Mouse (Mus musculus) liver, embryonic 11.5 days (tissue): ENCODE data around the gene Col4a2. TPM values are rescaled to one million over a fixed set of nuclear protein-coding genes. Genes with fewer than 3 reads are reported as not detected.

Experiments
- ATAC-seq: fragments of 200-750 bp; cut with Nextera tagmentation; replicated peaks from 2 replicates; pipeline ENCODE4 v1.8.0; 2017; ENCODE audit warnings: moderate number of reproducible peaks, mild to moderate bottlenecking, moderate TSS enrichment, moderate library complexity; ENCODE audit not compliant: low FRiP score
- DNase-seq: peaks from one replicate; pipeline ENCODE4 v3.0.0-alpha.2; 2017; ENCODE audit warnings: low spot score
- H3K27ac ChIP-seq: fragments of 300-500 bp; sonication (generic); 2 replicates; pipeline ENCODE4 v1.5.1; 2014; ENCODE audit warnings: mild to moderate bottlenecking, low read depth, low read length, control low read depth
- H3K27me3 ChIP-seq: fragments of 300-500 bp; sonication (generic); replicated peaks from 2 replicates; pipeline ENCODE4 v1.6.1; 2014; ENCODE audit warnings: low read length, mixed read lengths; ENCODE audit not compliant: control insufficient read depth, insufficient read depth
- H3K36me3 ChIP-seq: fragments of 300-500 bp; sonication (generic); 2 replicates; pipeline ENCODE4 v1.6.1; 2014; ENCODE audit warnings: mild to moderate bottlenecking, low read length, moderate library complexity, mixed read lengths; ENCODE audit not compliant: control insufficient read depth, insufficient read depth
- H3K4me1 ChIP-seq: fragments of 300-500 bp; sonication (generic); replicated peaks from 2 replicates; pipeline ENCODE4 v1.6.1; 2014; ENCODE audit warnings: low read length, mixed read lengths; ENCODE audit not compliant: control insufficient read depth, insufficient read depth
- H3K4me2 ChIP-seq: fragments of 300-500 bp; sonication (generic); 2 replicates; pipeline ENCODE4 v1.6.1; 2014; ENCODE audit warnings: mild to moderate bottlenecking, control low read depth, moderate library complexity
- H3K4me3 ChIP-seq: fragments of 300-500 bp; sonication (generic); 2 replicates; pipeline ENCODE4 v1.5.1; 2014; ENCODE audit warnings: low read depth, low read length, control low read depth
- H3K9ac ChIP-seq: fragments of 300-500 bp; sonication (generic); 2 replicates; pipeline ENCODE4 v1.6.1; 2014; ENCODE audit warnings: low read depth, low read length, control low read depth
- H3K9me3 ChIP-seq: fragments of 300-500 bp; sonication (generic); 2 replicates; pipeline ENCODE4 v1.6.1; 2016; ENCODE audit warnings: low read length, inconsistent platforms, mixed read lengths; ENCODE audit not compliant: control insufficient read depth
- WGBS: fragments of 180-500 bp; shearing (Covaris S2); extraction: QIAGEN DNeasy Blood & Tissue Kit; methylation state at CpG from one replicate; pipeline ENCODE4 v1.1.7; 2014; 5-methylcytosine and 5-hydroxymethylcytosine counted together
- polyA plus RNA-seq: library from polyadenylated mRNA; unstranded; fragments of >200 nt; fragmentation: Nextera tagmentation; extraction: Ambion mirVana; gene quantifications from 2 replicates; pipeline ENCODE4 v1.2.1, GENCODE M21; 2014

Col4a2 gene
- 12.2 and 13.1 TPM in 2 replicates for polyA plus RNA-seq

- peak; percentile 57; the same call in 1 of the 2 replicates for ATAC-seq
- Histone ChIP-seq H3K27ac (no peak within 1 kb of the TSS; the same call in 1 of the 2 replicates), H3K4me1 (no peaks in the 10 kb centered on the region; the same call in 1 of the 2 replicates), H3K27me3 (peaks cover 57% of the 10 kb centered on the region), H3K9me3 (no peaks in the 10 kb centered on the region), H3K9ac (peak within 1 kb of the TSS; percentile 48), H3K4me3 (peak within 1 kb of the TSS; percentile 60), H3K4me2 (peak within 1 kb of the TSS; percentile 72), H3K36me3 (no peaks in the 10 kb centered on the region)
- DNase-seq = peak; percentile 59
- under 1% methylated on average over 83 of the region's 87 CpGs for WGBS
These were observed at the start of gene Col4a2, which contains the start of gene Col4a1 for GRCm38 (mm10) chr8:11312349-11313175. Gene Col4a2 (plus strand): TSS chr8:11312805. Gene Col4a1 (minus strand): TSS chr8:11312826.

- ATAC-seq = no peak
- DNase-seq = no peak
- peaks cover 16% of the 10 kb centered on the region for H3K4me1 ChIP-seq
- no peaks in the 10 kb centered on the region for H3K27me3 ChIP-seq
- H3K4me3 ChIP-seq = no peak overlapping the region
- no peaks in the 10 kb centered on the region for H3K9me3 ChIP-seq
- no peak overlapping the region for H3K9ac ChIP-seq
- H3K36me3 ChIP-seq = no peaks in the 10 kb centered on the region
- no peak overlapping the region for H3K27ac ChIP-seq
- no peak overlapping the region for H3K4me2 ChIP-seq
- 82% methylated on average over 6 of the region's 6 CpGs for WGBS
These were observed 48.8 kb upstream of the Col4a2 start for GRCm38 (mm10) chr8:11263848-11264247.

- no peak overlapping the region for H3K27ac ChIP-seq
- H3K36me3 ChIP-seq = no peaks in the 10 kb centered on the region
- no peaks in the 10 kb centered on the region for H3K9me3 ChIP-seq
- H3K27me3 ChIP-seq = no peaks in the 10 kb centered on the region
- 57% methylated on average over 3 of the region's 3 CpGs for WGBS
- no peak for ATAC-seq
- no peak overlapping the region for H3K4me2 ChIP-seq
- no peak overlapping the region for H3K9ac ChIP-seq
- DNase-seq = no peak
- peaks cover 3% of the 10 kb centered on the region; the same call in 1 of the 2 replicates for H3K4me1 ChIP-seq
- H3K4me3 ChIP-seq = no peak overlapping the region
These were observed 46.6 kb upstream of the Col4a2 start for GRCm38 (mm10) chr8:11265971-11266370.

GRCm38 (mm10) chr8:11266471-11266870, 46.1 kb upstream of the Col4a2 start:
- ATAC-seq (no peak), DNase-seq (no peak)
- 78% methylated on average over 2 of the region's 2 CpGs for WGBS
- no peak overlapping the region for H3K4me2 ChIP-seq
- H3K4me3 ChIP-seq = no peak overlapping the region
- H3K27ac ChIP-seq = no peak overlapping the region
- no peaks in the 10 kb centered on the region for H3K9me3 ChIP-seq
- no peak overlapping the region for H3K9ac ChIP-seq
- H3K36me3 ChIP-seq = no peaks in the 10 kb centered on the region
- H3K4me1 ChIP-seq = peaks cover 3% of the 10 kb centered on the region; the same call in 1 of the 2 replicates
- no peaks in the 10 kb centered on the region for H3K27me3 ChIP-seq

- no peaks in the 10 kb centered on the region for H3K36me3 ChIP-seq
- H3K27ac ChIP-seq = no peak overlapping the region
- H3K27me3 ChIP-seq = no peaks in the 10 kb centered on the region
- H3K9ac ChIP-seq = no peak overlapping the region
- ATAC-seq (no peak), DNase-seq (no peak)
- peaks cover 3% of the 10 kb centered on the region; the same call in 1 of the 2 replicates for H3K4me1 ChIP-seq
- 74% methylated on average over 6 of the region's 6 CpGs for WGBS
- no peak overlapping the region for H3K4me2 ChIP-seq
- H3K9me3 ChIP-seq = no peaks in the 10 kb centered on the region
- no peak overlapping the region for H3K4me3 ChIP-seq
These were observed 43.9 kb upstream of the Col4a2 start for GRCm38 (mm10) chr8:11268753-11269152.

GRCm38 (mm10) chr8:11270826-11271225, 41.8 kb upstream of the Col4a2 start:
- Histone ChIP-seq H3K27me3 (no peaks in the 10 kb centered on the region), H3K9ac (no peak overlapping the region), H3K4me2 (no peak overlapping the region), H3K4me3 (no peak overlapping the region), H3K27ac (no peak overlapping the region), H3K9me3 (no peaks in the 10 kb centered on the region), H3K36me3 (no peaks in the 10 kb centered on the region), H3K4me1 (no peaks in the 10 kb centered on the region; the same call in 1 of the 2 replicates)
- ATAC-seq = no peak
- 53% methylated on average over 6 of the region's 6 CpGs for WGBS
- DNase-seq = no peak

GRCm38 (mm10) chr8:11272205-11272604, 40.4 kb upstream of the Col4a2 start:
- Histone ChIP-seq H3K9me3 (no peaks in the 10 kb centered on the region), H3K27me3 (no peaks in the 10 kb centered on the region), H3K4me3 (no peak overlapping the region), H3K9ac (no peak overlapping the region), H3K4me1 (no peaks in the 10 kb centered on the region; the same call in 1 of the 2 replicates), H3K27ac (no peak overlapping the region; the same call in 1 of the 2 replicates), H3K36me3 (no peaks in the 10 kb centered on the region), H3K4me2 (no peak overlapping the region)
- DNase-seq (no peak), ATAC-seq (no peak)
- WGBS = 48% methylated on average over 6 of the region's 6 CpGs

- H3K9me3 ChIP-seq = no peaks in the 10 kb centered on the region
- DNase-seq (no peak), ATAC-seq (no peak)
- H3K9ac ChIP-seq = no peak overlapping the region
- H3K4me1 ChIP-seq = peaks cover 4% of the 10 kb centered on the region; the same call in 1 of the 2 replicates
- no peak overlapping the region for H3K4me3 ChIP-seq
- no peaks in the 10 kb centered on the region for H3K27me3 ChIP-seq
- no peak overlapping the region for H3K27ac ChIP-seq
- no peak overlapping the region for H3K4me2 ChIP-seq
- H3K36me3 ChIP-seq = no peaks in the 10 kb centered on the region
- WGBS = 80% methylated on average over 15 of the region's 15 CpGs
These were observed 39.0 kb upstream of the Col4a2 start for GRCm38 (mm10) chr8:11273506-11274158.
